Mouse (Mus musculus) cerebellum, adult 2 months (tissue): ENCODE measurements around the gene Neu1. TPM values are rescaled to one million over a fixed set of nuclear protein-coding genes. Genes with fewer than 3 reads are reported as not detected.
"Not testable (repeated sequence)": the region's sequence is repeated elsewhere in the genome, so short reads cannot be mapped to it uniquely, and the experiment has no call there.

ENCODE experiments used
- DNase-seq, 2 experiments: peaks; one replicate each; pipeline ENCODE4 v3.0.0; 2021
- H3K27ac ChIP-seq: fragments of 200-500 bp; 2 replicates; pipeline ENCODE4 v1.5.1; 2012; ENCODE audit warnings: low read length, control low read depth, inconsistent platforms; ENCODE audit not compliant: insufficient read depth
- H3K27me3 ChIP-seq: fragments of 200-500 bp; 2 replicates; pipeline ENCODE4 v1.6.1; 2012; ENCODE audit warnings: inconsistent platforms, mild to moderate bottlenecking, low read length, moderate library complexity; ENCODE audit not compliant: control insufficient read depth, insufficient read depth
- H3K4me1 ChIP-seq: fragments of 200-500 bp; 2 replicates; pipeline ENCODE4 v1.6.1; 2011; ENCODE audit warnings: low read length; ENCODE audit not compliant: control insufficient read depth, insufficient read depth
- H3K4me3 ChIP-seq: fragments of 200-500 bp; replicated peaks from 2 replicates; pipeline ENCODE3; 2011; ENCODE audit warnings: mild to moderate bottlenecking, low read depth, low read length, control low read depth; ENCODE audit not compliant: insufficient read depth
- CTCF ChIP-seq: fragments of 200-500 bp; IDR thresholded peaks from 2 replicates; pipeline ENCODE4 v1.5.1; 2011; ENCODE audit warnings: low read depth, mild to moderate bottlenecking, control low read depth, low read length, moderate library complexity, borderline replicate concordance; ENCODE audit not compliant: insufficient read depth
- POLR2A ChIP-seq: fragments of 200-500 bp; IDR thresholded peaks from 2 replicates; pipeline ENCODE4 v1.6.1; 2011; ENCODE audit warnings: low read length, control low read depth, borderline replicate concordance; ENCODE audit not compliant: insufficient read depth
- WGBS: fragments of 180-500 bp; shearing (Covaris S2); methylation state at CpG from one replicate; pipeline ENCODE4 v1.1.7; 2018; 5-methylcytosine and 5-hydroxymethylcytosine counted together
- polyA plus RNA-seq: library from polyadenylated mRNA; depleted of rRNA; stranded (reverse); fragments of >200 nt; gene quantifications from 2 replicates; pipeline ENCODE4 v1.2.3, GENCODE M21; 2012

Gene Neu1
- polyA plus RNA-seq, 1 experiment: 58.7 TPM

- peak; percentile 56; the same call in 1 of the 2 replicates for TF ChIP-seq POLR2A
- not testable (repeated sequence) for H3K4me1 ChIP-seq, H3K27me3 ChIP-seq, H3K27ac ChIP-seq
- DNase-seq: peak; percentile 84 to 91
- peak within 1 kb of the TSS; percentile 66 for H3K4me3 ChIP-seq
- under 1% methylated on average over 28 of the region's 33 CpGs for WGBS
Observed at GRCm38 (mm10) chr17:34972069-34972749, 41.2 kb downstream of the Neu1 start, which contains the start of the genes Hspa1a and Hspa1l. TSS of gene Hspa1a (minus strand) at chr17:34972156. TSS of gene Hspa1l (plus strand) at chr17:34972703.

DNA sequence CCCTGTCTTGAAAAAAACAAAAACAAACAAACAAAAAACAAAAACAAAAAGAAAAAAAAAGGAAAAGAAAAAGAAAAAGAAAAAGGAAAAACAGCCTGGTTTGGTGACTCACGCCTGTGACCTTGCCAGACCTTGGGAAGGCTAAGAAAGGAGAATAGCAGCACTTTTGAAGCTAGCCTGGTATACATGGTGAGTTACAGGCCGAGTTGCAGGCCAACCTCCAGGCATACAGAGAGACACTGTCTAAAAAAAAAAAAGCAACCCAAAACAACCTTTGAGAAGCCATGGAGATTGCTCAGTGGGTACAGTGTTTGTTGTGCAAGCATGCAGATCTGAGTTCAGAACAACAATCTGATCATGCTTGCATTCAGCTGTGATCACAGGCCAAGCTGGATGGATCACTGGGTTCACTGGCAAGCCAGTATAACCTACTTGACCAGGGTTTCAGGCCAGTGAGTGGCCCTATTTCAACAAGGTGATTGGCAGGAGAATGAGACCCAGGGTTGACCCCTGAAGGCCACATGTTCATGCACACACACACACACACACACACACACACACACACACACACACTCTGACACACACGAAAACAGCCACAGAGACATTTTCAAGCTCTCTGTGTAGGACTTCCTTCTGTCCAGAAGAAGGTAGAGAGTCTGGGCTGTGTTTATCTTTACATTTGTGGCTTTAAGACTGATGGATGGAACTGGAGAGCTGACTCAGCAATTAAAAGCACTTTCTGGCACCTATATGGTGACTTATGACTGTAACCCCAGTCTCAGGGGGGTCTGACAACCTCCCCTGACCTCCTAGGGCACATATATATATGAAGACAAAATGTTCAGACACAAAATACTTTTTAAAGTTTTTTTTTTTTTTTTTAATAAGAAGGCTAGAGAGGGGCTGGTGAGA is 44.8 kb downstream of the Neu1 start:
- no peak overlapping the region for H3K4me3 ChIP-seq

DNA sequence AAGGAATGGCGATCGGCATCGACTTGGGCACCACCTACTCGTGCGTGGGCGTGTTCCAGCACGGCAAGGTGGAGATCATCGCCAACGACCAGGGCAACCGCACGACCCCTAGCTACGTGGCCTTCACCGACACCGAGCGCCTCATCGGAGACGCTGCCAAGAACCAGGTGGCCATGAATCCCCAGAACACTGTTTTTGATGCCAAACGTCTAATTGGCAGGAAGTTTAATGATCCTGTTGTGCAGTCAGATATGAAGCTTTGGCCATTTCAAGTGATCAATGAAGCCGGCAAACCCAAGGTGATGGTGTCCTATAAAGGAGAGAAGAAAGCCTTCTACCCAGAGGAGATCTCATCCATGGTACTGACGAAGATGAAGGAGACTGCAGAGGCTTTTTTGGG is 45.9 kb downstream of the Neu1 start:
- H3K27me3 ChIP-seq: no peaks in the 10 kb centered on the region
- DNase-seq: no peak
- WGBS: 80% methylated on average over 20 of the region's 20 CpGs
- peaks cover 3% of the 10 kb centered on the region; the same call in 1 of the 2 replicates for H3K4me1 ChIP-seq
- no peak overlapping the region for H3K27ac ChIP-seq
- H3K4me3 ChIP-seq: no peak overlapping the region
- TF ChIP-seq CTCF (no peak), POLR2A (no peak)

More for the DNA sequence above, 44.8 kb downstream of the Neu1 start:
- 77% methylated on average over 3 of the region's 3 CpGs for WGBS
- Histone ChIP-seq H3K27me3 (no peaks in the 10 kb centered on the region), H3K27ac (no peak overlapping the region), H3K4me1 (peaks cover under 1% of the 10 kb centered on the region; the same call in 1 of the 2 replicates)
- DNase-seq: no peak
- TF ChIP-seq POLR2A: no peak
- TF ChIP-seq CTCF: no peak

DNA sequence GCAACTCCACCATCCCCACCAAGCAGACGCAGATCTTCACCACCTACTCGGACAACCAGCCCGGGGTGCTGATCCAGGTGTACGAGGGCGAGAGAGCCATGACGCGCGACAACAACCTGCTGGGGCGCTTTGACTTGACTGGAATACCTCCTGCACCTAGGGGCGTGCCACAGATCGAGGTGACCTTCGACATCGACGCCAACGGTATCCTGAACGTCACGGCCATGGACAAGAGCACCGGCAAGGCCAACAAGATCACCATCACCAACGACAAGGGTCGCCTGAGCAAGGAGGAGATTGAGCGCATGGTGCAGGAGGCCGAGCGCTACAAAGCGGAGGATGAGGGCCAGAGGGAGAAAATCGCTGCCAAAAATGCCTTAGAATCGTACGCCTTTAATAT is 47.2 kb downstream of the Neu1 start:
- H3K4me3 ChIP-seq: no peak overlapping the region
- DNase-seq: no peak
- H3K4me1 ChIP-seq: peaks cover 3% of the 10 kb centered on the region; the same call in 1 of the 2 replicates
- no peaks in the 10 kb centered on the region for H3K27me3 ChIP-seq
- TF ChIP-seq POLR2A: no peak
- no peak for TF ChIP-seq CTCF
- 89% methylated on average over 27 of the region's 27 CpGs for WGBS
- H3K27ac ChIP-seq: no peak overlapping the region

GRCm38 (mm10) chr17:34979631-34980030 is 48.6 kb downstream of the Neu1 start:
- TF ChIP-seq CTCF: no peak
- TF ChIP-seq POLR2A: no peak
- no peak overlapping the region for H3K4me3 ChIP-seq
- H3K27me3 ChIP-seq: no peaks in the 10 kb centered on the region
- no peak for DNase-seq
- peaks cover 3% of the 10 kb centered on the region; the same call in 1 of the 2 replicates for H3K4me1 ChIP-seq
- 92% methylated on average over 4 of the region's 4 CpGs for WGBS
- no peak overlapping the region for H3K27ac ChIP-seq

- DNase-seq: peak in 1 of 2 experiments; percentile 66
Observed at GRCm38 (mm10) chr17:34980655-34981054, 49.6 kb downstream of the Neu1 start.

DNA sequence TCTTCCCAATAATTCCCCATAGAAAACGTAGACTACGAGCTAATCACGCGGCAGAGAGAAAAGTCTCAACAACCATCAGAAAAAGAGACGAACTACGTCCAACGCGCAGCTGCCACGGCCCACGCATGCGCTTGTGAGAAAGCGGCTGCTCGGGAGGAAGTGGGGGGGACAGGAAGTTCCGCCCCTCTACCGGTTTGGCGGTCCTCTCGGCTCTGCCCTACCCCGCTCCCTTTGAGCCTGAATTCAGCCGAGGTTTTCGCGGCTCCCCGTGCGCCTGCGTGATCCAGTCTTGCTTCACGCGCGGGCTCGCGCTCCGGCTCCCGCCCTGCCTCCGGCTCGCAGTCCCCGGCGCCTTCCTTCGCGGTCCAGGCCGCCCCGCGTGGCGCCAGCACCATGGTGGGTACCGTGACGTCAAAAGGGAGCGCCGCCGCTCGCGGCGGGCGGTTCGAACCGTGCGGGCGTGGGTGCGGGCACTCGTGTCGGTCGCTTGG is 50.7 kb downstream of the Neu1 start, which contains the start of gene Lsm2:
Gene Lsm2, plus strand, starts transcription at position 173 of the 491 bp plus-strand sequence.
- Histone ChIP-seq H3K27me3 (no peaks in the 10 kb centered on the region), H3K4me1 (peaks cover 3% of the 10 kb centered on the region; the same call in 1 of the 2 replicates), H3K4me3 (peak within 1 kb of the TSS; percentile 75), H3K27ac (peak within 1 kb of the TSS; percentile 89)
- no peak for TF ChIP-seq CTCF
- peak; percentile 98 for TF ChIP-seq POLR2A
- WGBS: under 1% methylated on average over 58 of the region's 58 CpGs
- peak; percentile 94 to 95 for DNase-seq

More at GRCm38 (mm10) chr17:34980655-34981054, 49.6 kb downstream of the Neu1 start:
- peak overlapping the region; percentile 45 for H3K4me3 ChIP-seq
- no peak for TF ChIP-seq POLR2A
- peak; percentile 38; the same call in 1 of the 2 replicates for TF ChIP-seq CTCF
- H3K4me1 ChIP-seq: peaks cover 3% of the 10 kb centered on the region; the same call in 1 of the 2 replicates
- WGBS: 4% methylated on average over 2 of the region's 2 CpGs
- no peaks in the 10 kb centered on the region for H3K27me3 ChIP-seq
- H3K27ac ChIP-seq: peak overlapping the region; percentile 64; the same call in 1 of the 2 replicates
